Mouse (Mus musculus) E14TG2a.4 (cell line): ENCODE results near the gene Gm45521.

Experiments
- CTCF ChIP-seq: conservative IDR thresholded peaks from 2 replicates; pipeline ENCODE4 v1.5.1; 2014; ENCODE audit warnings: low read length
- NANOG ChIP-seq: IDR thresholded peaks from 2 replicates; pipeline ENCODE4 v1.6.1; 2014; ENCODE audit warnings: borderline replicate concordance, low read length, mixed read lengths

DNA sequence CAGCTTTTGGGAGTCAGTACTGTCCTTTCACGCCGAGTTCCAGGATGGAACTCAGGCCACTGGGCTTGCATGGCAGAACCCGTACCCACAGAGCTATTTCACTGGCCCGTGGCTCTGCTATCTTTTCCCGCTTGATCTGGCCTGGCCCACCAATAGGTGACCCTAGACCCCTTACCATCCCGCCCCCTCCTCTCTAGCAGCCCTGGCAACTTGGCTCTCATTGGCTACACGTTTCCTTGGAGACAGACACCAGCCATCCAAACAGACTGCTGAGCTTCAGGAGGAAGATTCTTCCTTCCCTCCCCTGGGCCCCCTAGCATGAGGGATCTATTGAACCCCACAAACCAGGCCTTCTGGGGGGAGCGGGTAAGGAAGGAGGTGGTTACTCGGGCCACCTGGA is at the start of gene Gm45521:
- no peak for TF ChIP-seq CTCF
- no peak for TF ChIP-seq NANOG
